ENCODE assay signal across 9 mouse cellular contexts in genomic region chr1:21344253-21344652, GRCm38 (mm10). TPM values are rescaled to one million over a fixed set of nuclear protein-coding genes. Genes with fewer than 3 reads are reported as not detected.
DNase-seq lines count a peak whose midpoint lies in the region; ATAC-seq and TF ChIP-seq lines count a peak whose summit lies in the region.
"Had no signal": no experiment of that assay in that cellular context is flagged by ENCODE, and none has a peak within 500 bp of the region (broad histone marks: within the 10 kb centered on the region; RNA-seq: fewer than 3 reads in every experiment).

No protein-coding gene starts in this region.

- H3K9ac ChIP-seq in hindbrain, embryonic 16.5 days (ENCODE audit: low read depth, low read length) = no peak overlapping the region

- H3K9me3 ChIP-seq in hindbrain, embryonic 16.5 days (ENCODE audit: control insufficient read depth, low read length) = no peaks in the 10 kb centered on the region

- no peaks in the 10 kb centered on the region for H3K36me3 ChIP-seq in hindbrain, embryonic 16.5 days (ENCODE audit: control insufficient read depth, insufficient read depth, low read length)

- H3K4me1 ChIP-seq in hindbrain, embryonic 16.5 days (ENCODE audit: control insufficient read depth, insufficient read depth, low read depth, low read length) = no peaks in the 10 kb centered on the region

- ATAC-seq in activated CD4-positive, CD25-positive, alpha-beta regulatory T cell, adult 4 months = peak; percentile 74
- ATAC-seq in hindbrain, embryonic 16.5 days = peak; percentile 76

- H3K4me2 ChIP-seq in hindbrain, embryonic 16.5 days (ENCODE audit: low read length) = no peak overlapping the region

- no peaks in the 10 kb centered on the region for H3K27me3 ChIP-seq in hindbrain, embryonic 16.5 days (replicated peaks; ENCODE audit: control insufficient read depth, insufficient read depth, low read length)

- intact Hi-C loops in gastrocnemius, adult 2 months (cut with DNase I) = loop anchor here (2.0 kb wide), 1 partner anchor 125 kb away; the partner anchor contains the start of gene Tmem14a

- peak; percentile 74 for TF ChIP-seq CTCF in gastrocnemius, adult 2 months (IDR thresholded peaks at IDR 0.05)

- peak; percentile 44 for DNase-seq in gastrocnemius, adult 2 months
- DNase-seq in gastrocnemius, adult 8-10 months (ENCODE audit: low spot score in 2 of 2) = no peak
- DNase-seq in embryo, embryonic 10 days (ENCODE audit: low spot score) = peak; percentile 53
- peak; percentile 11 to 31 for DNase-seq in layer of hippocampus, postnatal 36 days
- peak; percentile 49 for DNase-seq in lung, postnatal 25 days (ENCODE audit: low spot score)
- DNase-seq in right cerebral cortex, postnatal 14 days = peak; percentile 45

- H3K4me3 ChIP-seq in gastrocnemius, adult 2 months = no peak overlapping the region
- no peak overlapping the region for H3K4me3 ChIP-seq in hindbrain, embryonic 16.5 days (ENCODE audit: low read length)

- no peak overlapping the region for H3K27ac ChIP-seq in gastrocnemius, adult 2 months
- no peak overlapping the region for H3K27ac ChIP-seq in hindbrain, embryonic 16.5 days (ENCODE audit: low read depth, low read length)

- 59% methylated on average over 4 of the region's 4 CpGs for WGBS in hindbrain, embryonic 16.5 days

RNA-seq across cellular contexts. Expression of gene Khdc1a, which starts 5.2 kb away (rescaled TPM):
- total RNA-seq in gastrocnemius, adult 2 months (2021) = not detected
- total RNA-seq in gastrocnemius, adult 8-10 months (2022) = not detected
- polyA plus RNA-seq in activated CD4-positive, CD25-positive, alpha-beta regulatory T cell, adult 4 months (2017; shearing (Covaris generic)) = 1 to 10 TPM in 1 of 2 experiments, under 1 TPM in 1; 0.71 to 2.1 TPM
- polyA plus RNA-seq in hindbrain, embryonic 16.5 days (2015; fragmentation: Nextera tagmentation; extraction: Ambion mirVana) = not detected in 2 replicates
- not detected for total RNA-seq in layer of hippocampus, postnatal 36 days (2021)
- polyA plus RNA-seq: testis, adult 2 months had no signal

RNA-seq across cellular contexts. Expression of gene Khdc1c, which starts 23.9 kb away (rescaled TPM):
- not detected for total RNA-seq in gastrocnemius, adult 2 months (2021)
- total RNA-seq in gastrocnemius, adult 8-10 months (2022) = not detected
- not detected for polyA plus RNA-seq in activated CD4-positive, CD25-positive, alpha-beta regulatory T cell, adult 4 months (2017; shearing (Covaris generic))
- polyA plus RNA-seq in hindbrain, embryonic 16.5 days (2015; fragmentation: Nextera tagmentation; extraction: Ambion mirVana) = not detected in 2 replicates
- total RNA-seq in layer of hippocampus, postnatal 36 days (2021) = not detected
- polyA plus RNA-seq: testis, adult 2 months had no signal

RNA-seq across cellular contexts. Expression of gene Khdc1b, which starts 39.1 kb away (rescaled TPM):
- total RNA-seq in gastrocnemius, adult 2 months (2021) = not detected
- total RNA-seq in gastrocnemius, adult 8-10 months (2022) = not detected
- not detected for polyA plus RNA-seq in activated CD4-positive, CD25-positive, alpha-beta regulatory T cell, adult 4 months (2017; shearing (Covaris generic))
- polyA plus RNA-seq in hindbrain, embryonic 16.5 days (2015; fragmentation: Nextera tagmentation; extraction: Ambion mirVana) = not detected in 2 replicates
- not detected for total RNA-seq in layer of hippocampus, postnatal 36 days (2021)
- polyA plus RNA-seq: testis, adult 2 months had no signal

Comparison
In these comparisons a context has a peak if more than half of its experiments do, and no peak if none do; other contexts are left out.
1. DNase-seq: peak in gastrocnemius, adult 2 months (single experiment), embryo, embryonic 10 days (single experiment), layer of hippocampus, postnatal 36 days (2 of 2), lung, postnatal 25 days (single experiment) and right cerebral cortex, postnatal 14 days (single experiment); none in gastrocnemius, adult 8-10 months (0 of 2).